Mouse (Mus musculus): ENCODE measurements at regions not wholly inside any gene's neighbourhood (a gene's known extent, or its start where the extent isn't known, plus 50 kb on each side); places are given as distances from the start of the nearest gene placed in this dataset.
A peak's percentile ranks its signal among the peaks of the same experiment; 100 is the strongest.

DNA sequence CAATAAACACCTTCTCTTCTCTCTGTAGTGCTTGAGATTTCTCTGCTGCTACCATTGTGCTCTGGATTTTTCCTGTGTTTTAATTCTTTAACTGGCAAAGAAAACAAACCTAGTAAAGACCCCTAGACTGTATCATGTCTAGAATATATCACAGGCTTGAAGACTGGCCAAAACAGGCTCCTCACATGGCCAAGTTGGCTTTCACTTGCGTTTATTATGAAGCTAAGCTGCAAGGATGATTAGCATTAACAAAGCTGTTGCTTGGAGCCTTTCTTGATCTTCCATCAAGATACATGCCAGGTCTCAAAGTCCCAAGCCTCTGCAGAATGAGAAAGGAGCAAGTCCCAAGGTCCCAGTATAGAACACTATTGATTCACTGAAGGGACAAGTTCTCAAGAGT is 551.9 kb upstream of the Klf4 start:
- no peak for DNase-seq (ENCODE audit: low spot score in 2 of 2)

DNA sequence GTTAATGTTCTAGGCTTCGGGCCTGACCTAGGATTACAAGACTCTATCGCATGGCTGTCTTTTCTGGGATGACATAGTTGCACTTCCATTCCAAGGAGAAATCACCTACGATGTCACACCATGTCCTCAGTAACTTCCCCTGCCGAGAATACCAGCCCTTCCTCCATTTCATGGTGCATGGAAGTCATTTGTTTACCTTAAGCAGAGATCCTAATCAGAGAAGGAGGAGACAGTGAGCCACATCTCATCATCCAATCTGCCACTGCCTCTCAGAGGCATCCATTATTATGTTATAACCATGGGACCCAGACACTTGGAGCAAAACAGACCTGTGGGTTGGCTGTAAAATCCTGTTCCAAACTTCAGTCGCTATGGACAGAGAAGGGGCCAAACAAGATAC is 550.1 kb upstream of the Klf4 start:
- no peak for DNase-seq (ENCODE audit: low spot score in 2 of 2)

DNA sequence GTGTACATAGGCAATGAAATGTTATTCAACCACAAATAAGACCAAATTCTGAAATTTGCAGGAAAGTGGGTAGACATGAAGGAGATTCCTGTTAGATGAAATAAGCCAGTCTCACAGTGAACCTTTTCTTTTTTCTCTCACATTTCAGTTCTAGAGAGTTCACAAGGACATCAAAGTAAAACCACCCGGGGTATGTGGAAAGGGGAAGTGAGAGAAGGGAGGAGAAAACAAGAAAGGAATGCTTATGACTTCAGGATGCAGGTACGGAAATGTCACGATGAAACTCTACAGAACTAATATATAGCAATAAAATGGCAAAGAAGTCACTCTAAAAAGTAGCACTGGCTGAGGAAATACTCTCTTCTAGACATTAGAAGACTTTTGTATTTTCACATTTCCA is 548.7 kb upstream of the Klf4 start:
- no peak for DNase-seq (ENCODE audit: low spot score in 2 of 2)

DNA sequence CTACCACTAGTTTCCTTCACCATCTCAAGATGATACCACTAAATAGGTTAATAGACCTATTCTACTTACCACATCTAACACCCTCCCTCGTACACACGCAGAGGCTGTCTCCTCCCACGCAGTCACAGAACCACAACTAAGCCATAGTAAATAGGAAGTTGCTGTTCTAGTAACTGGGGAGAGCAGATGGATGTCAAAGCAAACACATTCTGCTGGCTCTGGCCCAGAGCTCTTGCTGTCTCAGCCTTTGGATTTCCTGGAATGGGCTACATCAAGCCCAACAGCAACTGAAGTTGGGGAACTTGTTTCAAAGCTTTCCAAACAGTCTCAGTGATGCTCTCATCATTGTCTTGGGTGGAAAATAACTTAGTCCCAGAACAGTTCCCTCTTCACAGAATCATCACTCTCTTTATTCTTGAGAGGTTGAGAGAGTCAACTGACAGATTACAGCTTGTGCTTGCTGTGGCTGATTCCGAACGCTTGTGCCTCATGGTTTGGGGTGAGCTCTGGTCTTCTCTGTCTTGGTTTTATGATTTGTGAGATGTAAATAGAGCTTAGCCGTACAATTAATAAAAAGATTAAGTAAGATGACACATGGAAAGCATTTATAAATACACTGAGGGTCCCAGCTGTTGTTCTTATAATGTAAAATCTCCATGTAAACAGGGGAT is 538.5 kb upstream of the Klf4 start:
- peak; percentile 67 to 91 for DNase-seq (ENCODE audit: low spot score in 2 of 2)

DNA sequence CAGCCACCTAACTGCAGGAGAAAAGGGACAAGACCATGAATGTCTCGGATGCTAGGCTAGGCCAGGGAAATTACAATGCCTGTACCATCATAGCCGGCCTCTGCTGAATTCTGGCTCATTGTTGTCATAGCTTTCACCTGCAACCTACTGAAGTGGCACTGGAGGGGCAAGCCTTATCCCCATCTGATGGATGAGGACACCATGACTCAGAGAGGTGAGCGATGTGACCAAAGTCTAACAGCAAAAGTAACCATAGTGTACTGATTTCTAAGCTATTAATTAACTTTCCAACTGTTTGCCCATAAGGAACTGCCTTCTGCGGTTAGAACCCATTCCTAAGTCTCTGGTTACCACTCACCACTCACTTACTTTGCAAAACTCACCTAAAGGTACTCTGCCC is 536.6 kb upstream of the Klf4 start:
- no peak for DNase-seq (ENCODE audit: low spot score in 2 of 2)

DNA sequence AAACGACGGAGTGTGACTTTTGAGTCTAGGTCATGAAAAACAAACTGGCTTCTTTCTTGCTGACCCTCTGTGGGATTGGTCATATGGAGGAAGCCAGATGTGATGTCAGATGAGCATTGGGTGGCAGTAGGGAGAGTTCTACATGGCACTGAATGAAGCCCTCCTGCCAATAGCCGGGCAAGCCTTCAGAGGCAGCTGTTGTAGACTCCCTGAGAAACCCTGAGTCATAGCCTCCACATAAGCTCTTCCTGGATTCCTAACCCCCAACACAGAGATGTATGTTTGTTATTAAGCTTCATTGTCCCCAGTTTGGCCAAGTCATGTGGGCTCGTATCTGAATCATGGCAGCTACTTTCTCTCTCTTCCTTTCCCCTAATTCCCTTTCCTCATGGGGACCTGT is 532.4 kb upstream of the Klf4 start:
- DNase-seq (ENCODE audit: low spot score in 2 of 2): no peak

DNA sequence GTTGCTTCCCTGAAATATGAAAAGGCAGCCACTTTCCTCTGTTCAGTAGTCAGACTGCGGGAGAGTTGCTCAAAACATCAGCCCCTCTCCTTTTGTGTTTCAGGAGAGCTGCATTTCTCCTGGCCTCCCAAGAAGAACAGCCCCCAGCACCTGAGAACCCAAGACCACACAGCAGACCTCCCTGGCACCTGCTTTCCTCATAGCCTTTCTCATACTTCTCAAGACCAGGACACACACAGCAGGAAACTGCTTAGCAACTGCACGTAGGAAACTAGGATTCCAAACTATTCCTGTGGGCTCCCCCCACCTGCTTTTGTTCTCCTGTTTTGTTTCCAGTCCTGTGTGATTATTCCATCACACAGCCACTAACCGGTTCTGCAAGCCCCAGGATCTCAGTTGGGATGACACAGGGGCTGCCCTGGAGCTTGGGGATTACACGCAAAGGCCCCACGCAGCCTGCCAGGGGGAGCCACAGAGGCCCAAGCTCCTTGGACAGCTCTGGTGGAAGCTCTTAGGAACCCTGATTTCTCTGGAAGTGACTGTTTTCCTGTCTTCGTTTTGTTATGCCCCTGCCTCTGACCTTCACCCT is 519.6 kb upstream of the Klf4 start:
- no peak for DNase-seq (ENCODE audit: low spot score in 2 of 2)

DNA sequence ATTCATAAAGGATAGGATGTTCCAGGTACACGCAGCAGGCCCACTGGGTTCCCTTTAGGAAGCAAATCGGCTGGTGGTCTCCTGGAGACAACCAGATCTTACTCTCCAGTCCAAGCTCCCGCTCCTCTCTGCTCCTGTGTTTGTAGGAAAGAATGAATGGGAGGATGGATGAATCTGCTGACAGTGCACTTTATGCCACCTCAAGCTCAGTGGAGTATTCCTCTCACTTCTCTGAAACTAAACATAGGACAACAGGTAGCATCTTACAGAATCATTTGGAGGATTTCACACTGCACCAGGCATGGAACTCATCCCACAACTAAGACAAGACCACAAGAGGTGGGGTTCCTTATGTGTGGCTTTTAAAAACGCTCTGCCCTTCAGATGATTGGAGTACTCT is 507.1 kb upstream of the Klf4 start:
- no peak for DNase-seq (ENCODE audit: low spot score in 2 of 2)

DNA sequence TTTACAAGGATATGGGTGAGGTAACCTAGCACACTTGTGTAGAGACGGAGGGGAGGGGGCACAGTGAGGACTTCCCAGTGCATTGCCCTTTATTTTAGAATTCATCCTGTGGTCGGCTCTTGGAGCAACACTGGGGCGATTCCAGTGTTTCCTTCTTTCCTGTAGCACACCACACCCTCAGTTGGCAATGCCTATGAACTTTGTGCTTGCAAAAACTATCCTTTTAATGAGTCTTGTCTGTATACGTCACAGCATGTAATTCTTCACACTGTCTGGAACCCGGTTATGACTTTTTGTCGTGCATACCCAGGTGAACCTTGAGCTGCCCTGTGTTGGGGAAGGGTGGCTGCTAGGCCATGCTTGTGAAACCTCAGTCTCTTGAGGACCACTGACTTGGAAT is 504.1 kb upstream of the Klf4 start:
- DNase-seq (ENCODE audit: low spot score in 2 of 2): no peak

DNA sequence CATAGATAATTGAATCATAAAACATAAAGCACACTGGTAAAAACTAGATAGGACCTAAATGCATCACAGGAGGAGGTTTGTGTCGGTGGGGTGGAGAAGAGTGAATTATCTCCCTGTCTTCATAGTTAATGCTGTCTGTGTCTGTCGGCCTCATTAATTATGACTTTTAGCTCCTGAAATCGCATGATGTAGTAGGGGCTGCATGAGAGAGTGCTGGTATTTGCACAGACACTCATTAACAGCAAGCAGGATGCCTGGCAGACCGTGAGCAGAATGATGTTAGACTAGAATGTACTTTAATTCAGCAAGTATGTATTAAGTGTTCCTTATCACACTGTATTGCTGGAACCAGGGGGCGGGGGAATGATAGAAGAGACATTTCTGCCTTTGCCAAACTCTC is 503.3 kb upstream of the Klf4 start:
- no peak for DNase-seq (ENCODE audit: low spot score in 2 of 2)

DNA sequence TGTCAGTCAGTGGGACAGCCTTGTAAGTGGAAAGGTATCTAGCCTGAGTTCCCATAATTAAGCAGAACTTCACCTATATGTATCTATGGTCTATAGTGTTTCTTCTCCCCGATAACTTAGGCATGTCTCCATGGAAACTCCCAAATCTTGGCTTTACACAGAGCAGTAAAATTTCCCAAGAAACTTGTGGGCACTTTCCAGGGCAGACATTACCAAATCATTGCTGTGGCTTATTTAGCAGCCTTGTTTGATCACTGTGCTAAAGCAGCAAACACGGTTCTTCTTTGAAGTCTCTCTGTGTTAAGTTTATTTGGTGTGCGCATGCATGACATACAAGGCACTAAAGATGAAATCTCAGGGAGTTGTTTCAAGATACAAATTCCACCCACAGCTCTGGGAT is 496.2 kb upstream of the Klf4 start:
- no peak for DNase-seq (ENCODE audit: low spot score in 2 of 2)

DNA sequence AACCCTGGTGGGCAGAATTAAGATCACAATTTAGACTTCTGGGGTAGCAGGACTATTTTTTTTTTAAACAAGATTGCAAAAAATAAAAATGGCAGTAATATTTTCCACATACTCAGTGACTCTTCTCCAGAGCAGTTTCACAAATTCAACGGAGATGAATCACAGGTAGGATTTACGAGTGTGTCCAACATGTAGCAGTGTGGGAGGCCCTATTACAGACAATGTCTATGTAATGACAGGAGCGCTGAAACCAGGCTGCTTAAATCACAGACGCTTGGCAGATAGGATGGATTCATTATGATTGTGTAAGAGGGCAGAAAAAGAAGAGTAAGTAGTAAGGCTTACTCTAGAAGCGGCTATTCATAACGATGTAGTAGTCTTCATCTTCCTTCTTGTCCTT is 495.0 kb upstream of the Klf4 start:
- no peak for DNase-seq (ENCODE audit: low spot score in 2 of 2)

DNA sequence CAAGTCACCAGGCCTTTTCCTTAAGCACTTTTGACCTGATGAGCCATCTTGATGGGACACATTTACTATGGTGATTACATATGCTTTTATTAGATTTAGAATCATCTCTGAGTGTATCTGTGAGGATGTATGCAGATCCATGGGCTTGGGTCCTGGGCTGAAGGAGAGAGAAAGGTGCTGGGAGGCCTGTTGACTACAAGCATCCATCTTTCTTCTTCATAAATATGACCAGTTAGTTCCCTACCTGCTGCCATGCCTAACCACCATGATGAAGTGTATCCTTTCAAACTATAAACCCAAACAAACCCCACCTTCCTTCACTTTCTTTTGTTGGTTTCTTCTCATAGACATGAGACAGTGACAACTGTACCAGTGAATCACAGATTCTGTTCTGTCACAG is 492.2 kb upstream of the Klf4 start:
- DNase-seq (ENCODE audit: low spot score in 2 of 2): no peak

DNA sequence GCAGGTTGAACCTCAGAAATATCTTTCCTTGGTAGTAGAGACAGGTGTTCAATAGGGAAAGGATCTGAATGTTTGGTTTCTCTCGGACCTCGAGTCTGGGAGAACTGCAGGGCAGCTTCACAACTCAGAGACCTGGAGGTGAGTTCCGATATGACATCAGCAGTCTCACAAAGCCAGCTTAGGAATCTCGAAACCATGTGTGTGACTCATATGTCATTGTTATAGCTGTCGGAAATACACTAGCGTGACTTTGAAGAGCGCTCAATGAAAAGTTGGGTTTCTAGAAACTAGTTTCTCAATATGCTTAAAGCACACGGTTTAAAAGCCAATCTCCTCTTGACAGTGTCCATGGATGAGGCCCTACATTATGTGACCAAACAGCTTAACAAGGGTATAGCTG is 485.9 kb upstream of the Klf4 start:
- DNase-seq (ENCODE audit: low spot score in 2 of 2): no peak

DNA sequence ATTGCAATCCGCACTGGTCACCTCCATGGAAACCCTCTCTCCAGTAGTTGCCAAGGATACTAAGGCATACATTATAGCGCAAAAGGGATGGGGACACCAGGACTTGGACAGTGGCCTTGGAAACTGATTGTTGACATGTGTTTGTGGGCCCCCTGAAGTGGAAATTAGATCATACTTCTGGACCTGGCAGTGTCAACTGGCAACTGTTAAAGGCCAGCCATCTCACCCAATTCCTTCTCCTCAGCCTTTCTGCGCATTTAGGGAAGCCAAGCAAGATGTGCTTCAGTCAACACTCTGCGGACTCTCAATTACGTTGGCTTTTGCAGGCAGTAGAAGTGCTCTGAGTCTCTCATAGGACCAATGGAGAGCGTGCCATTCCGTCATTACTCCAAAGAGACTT is 483.2 kb upstream of the Klf4 start:
- DNase-seq (ENCODE audit: low spot score in 2 of 2): no peak

DNA sequence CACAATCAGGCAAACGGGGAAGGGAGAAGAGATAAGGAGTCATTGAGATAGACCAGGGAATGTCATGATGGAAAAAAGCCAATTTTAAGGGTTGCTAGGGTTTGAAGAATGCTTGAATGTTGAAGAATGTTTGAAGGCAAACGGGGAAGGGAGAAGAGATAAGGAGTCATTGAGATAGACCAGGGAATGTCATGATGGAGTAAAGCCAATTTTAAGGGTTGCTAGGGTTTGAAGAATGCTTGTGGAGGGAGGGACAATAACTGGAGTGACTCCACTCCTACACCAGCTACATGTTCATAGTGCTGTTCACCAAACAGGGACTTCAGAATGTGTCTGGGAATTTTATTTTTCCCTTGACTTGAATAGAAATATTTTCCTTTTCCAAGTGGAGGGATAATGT is 476.0 kb upstream of the Klf4 start:
- DNase-seq (ENCODE audit: low spot score in 2 of 2): no peak

DNA sequence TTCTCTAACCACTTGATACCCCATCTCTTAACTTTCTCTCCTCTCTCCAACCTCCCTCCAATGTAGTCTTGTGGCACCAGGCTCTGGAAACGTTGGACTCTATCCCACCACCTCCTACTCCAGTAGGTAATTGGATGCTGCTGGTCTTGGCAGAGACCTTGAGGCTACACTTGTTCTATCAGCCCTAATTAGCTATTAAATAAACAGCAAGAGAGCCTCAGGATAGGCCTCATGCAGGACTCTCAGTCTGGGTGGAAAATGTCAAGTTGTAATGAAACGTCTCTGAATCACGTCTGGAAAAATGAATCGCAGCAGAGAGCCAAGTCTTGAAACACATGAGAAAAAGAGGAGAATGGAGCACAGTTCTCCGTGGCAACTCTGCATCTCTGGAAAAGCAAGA is 472.0 kb upstream of the Klf4 start:
- DNase-seq (ENCODE audit: low spot score in 2 of 2): no peak

DNA sequence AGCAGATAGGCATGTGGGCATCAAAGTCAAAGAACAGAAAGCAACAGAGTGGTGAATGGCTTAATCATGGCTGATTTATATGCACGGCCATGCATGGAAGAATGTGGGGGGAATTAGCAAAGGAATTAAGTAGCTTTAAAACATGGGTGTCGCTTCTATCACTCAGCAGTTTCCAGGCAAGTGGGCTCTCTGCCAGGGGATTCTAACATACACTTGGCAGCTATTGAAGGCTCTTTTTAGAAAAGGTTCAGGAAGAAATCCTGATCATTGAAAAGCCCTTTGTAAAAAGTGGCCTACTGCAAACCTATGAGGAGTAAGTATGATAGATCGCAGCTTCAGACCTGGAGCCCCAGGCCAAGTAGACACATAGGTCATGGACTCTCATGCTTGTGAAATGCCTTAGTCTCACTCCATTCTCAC is 469.1 kb upstream of the Klf4 start:
- peak in 1 of 2 experiments; percentile 30 for DNase-seq (ENCODE audit: low spot score in 2 of 2)

DNA sequence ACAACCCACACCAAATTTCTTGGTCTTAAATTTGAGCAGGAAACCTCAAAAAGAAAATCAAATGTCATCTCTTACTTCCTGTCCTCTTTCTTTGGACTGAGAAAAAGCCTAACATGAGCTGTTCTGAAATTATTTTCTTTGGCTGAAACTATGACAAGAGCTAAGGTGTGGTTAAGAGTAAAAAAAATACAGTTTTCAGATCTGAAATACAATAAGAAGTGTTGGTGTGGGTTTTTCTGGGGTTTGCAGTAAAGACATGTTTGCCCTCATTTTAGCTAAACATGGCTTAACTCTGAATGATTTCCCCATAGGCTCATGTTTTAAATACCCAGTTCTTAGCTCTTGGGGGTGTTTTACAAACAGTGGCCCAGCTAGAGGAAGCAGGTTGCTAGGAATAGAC is 451.8 kb upstream of the Klf4 start:
- DNase-seq (ENCODE audit: low spot score in 2 of 2): no peak

DNA sequence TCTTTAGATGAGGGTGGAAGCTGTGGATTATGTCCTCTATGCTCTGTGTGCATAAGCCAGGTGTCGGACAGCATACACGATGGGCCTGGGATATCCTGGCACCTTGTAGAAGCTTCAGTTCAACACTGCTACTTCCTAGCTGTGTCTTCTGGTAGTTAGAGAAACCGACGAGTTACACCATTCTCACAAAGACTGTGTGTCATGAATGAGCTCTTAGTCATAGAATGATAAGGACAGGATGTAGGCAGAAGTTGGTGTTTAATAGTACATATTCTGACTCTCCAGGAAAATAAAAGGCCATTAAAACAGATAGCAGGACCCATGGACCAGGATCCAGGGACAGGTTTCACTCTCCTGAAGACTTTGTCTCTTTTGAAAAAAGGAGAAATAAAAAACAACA is 446.3 kb upstream of the Klf4 start:
- DNase-seq (ENCODE audit: low spot score in 2 of 2): no peak

DNA sequence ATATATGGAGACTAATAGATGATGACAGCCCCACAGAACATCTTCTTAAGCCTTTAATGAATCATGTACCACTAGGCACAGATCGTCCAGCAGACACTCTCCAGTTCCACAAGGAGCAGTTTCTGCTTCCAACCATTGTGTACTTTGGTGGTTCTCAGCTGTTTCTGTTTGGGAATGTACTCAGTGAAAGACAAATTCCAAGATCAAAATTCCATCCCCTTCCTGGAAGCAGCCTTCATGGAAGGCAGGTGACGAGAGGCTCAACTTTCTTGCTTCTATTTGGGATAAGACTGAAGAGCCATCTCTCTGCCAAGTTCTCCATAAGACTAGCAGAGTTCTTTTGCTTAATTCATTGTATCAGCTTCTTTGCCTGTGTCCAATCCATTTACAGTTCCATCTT is 444.0 kb upstream of the Klf4 start:
- no peak for DNase-seq (ENCODE audit: low spot score in 2 of 2)

DNA sequence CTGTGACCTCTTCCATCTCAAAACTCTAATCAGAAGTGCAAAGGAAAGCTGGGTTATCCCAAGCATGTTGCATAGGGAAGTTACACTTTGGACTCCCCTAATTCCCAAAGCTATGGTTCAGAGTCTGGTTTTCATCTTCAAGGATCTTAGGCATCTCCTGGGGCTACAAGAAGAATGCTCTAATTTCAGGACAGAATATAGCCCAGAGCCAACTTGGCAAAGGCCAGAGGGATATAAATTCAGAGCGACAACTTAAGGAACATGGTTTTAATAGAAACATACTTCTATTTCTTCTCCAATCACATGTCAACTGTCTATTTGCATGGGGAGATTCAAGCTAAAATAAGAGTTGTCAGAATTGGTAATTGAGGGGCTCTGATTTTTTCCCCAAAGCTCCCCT is 441.4 kb upstream of the Klf4 start:
- no peak for DNase-seq (ENCODE audit: low spot score in 2 of 2)

DNA sequence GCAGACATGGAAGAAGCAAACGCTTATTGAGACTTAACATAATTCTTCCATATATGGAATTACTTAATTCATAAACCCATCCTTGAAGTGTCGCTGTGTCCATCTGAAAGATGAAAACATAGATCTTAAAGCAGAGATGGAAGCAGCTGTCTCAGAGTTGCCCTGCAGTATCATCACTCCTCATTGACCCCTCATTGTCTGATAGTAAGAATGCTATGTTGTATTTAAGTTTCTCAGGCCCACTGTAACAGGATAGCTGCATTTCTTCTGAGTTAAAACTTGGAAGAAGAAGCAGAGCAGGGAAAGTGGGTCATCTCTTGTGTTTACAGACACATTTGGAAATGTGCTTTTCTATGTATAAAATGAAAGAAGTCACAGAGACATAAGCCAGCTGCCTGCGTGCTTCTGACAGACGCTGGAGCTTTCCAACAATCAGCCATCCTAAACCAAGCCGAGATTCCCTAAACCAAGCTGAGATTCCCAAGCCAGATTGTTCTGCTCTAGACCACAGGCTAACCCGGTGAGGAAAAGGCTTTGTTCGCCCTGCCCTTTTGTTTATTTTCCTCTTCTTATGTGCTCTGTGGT is 440.1 kb upstream of the Klf4 start:
- peak in 1 of 2 experiments; percentile 1 for DNase-seq (ENCODE audit: low spot score in 2 of 2)

All from layer of hippocampus, adult 18-20 months (tissue).